In genomic region chr5:90033103-90033502, GRCm38 (mm10) we compare ENCODE assay signal across 9 mouse cellular contexts.
DNase-seq lines count a peak whose midpoint lies in the region; ATAC-seq and TF ChIP-seq lines count a peak whose summit lies in the region.
"Had no signal": no experiment of that assay in that cellular context is flagged by ENCODE, and none has a peak within 500 bp of the region (broad histone marks: within the 10 kb centered on the region; RNA-seq: fewer than 3 reads in every experiment).

No protein-coding gene starts in this region.

- no peaks in the 10 kb centered on the region for H3K36me3 ChIP-seq in forebrain, embryonic 13.5 days (ENCODE audit: poor library complexity, severe bottlenecking)
- no peaks in the 10 kb centered on the region for H3K36me3 ChIP-seq in forebrain, embryonic 10.5 days (replicated peaks)
- H3K36me3 ChIP-seq in hindbrain, embryonic 16.5 days (ENCODE audit: control insufficient read depth, insufficient read depth, low read length): no peaks in the 10 kb centered on the region
- H3K36me3 ChIP-seq in neural tube, embryonic 12.5 days: no peaks in the 10 kb centered on the region
- H3K36me3 ChIP-seq: intestine, embryonic 15.5 days had no signal

- peak; percentile 88 for ATAC-seq in forebrain, embryonic 13.5 days
- peak; percentile 76 for ATAC-seq in hindbrain, embryonic 16.5 days
- peak; percentile 78 for ATAC-seq in neural tube, embryonic 12.5 days (ENCODE audit: low FRiP score, low read depth)

- H3K9ac ChIP-seq in forebrain, embryonic 13.5 days: no peak overlapping the region
- H3K9ac ChIP-seq in hindbrain, embryonic 16.5 days (ENCODE audit: low read depth, low read length): no peak overlapping the region
- no peak overlapping the region for H3K9ac ChIP-seq in neural tube, embryonic 12.5 days
- H3K9ac ChIP-seq: intestine, embryonic 15.5 days had no signal

- no peaks in the 10 kb centered on the region for H3K4me1 ChIP-seq in forebrain, embryonic 13.5 days
- H3K4me1 ChIP-seq in forebrain, embryonic 10.5 days: no peaks in the 10 kb centered on the region; the same call in 1 of the 2 replicates
- no peaks in the 10 kb centered on the region for H3K4me1 ChIP-seq in hindbrain, embryonic 16.5 days (ENCODE audit: control insufficient read depth, insufficient read depth, low read depth, low read length)
- H3K4me1 ChIP-seq in neural tube, embryonic 12.5 days: no peaks in the 10 kb centered on the region; the same call in 1 of the 2 replicates
- H3K4me1 ChIP-seq: intestine, embryonic 15.5 days had no signal

- no peak overlapping the region for H3K4me2 ChIP-seq in forebrain, embryonic 13.5 days
- H3K4me2 ChIP-seq in hindbrain, embryonic 16.5 days (ENCODE audit: low read length): no peak overlapping the region
- H3K4me2 ChIP-seq in neural tube, embryonic 12.5 days (replicated peaks): no peak overlapping the region
- H3K4me2 ChIP-seq: intestine, embryonic 15.5 days had no signal

- H3K9me3 ChIP-seq in forebrain, embryonic 13.5 days (replicated peaks): no peaks in the 10 kb centered on the region
- H3K9me3 ChIP-seq in forebrain, embryonic 10.5 days: no peaks in the 10 kb centered on the region
- no peaks in the 10 kb centered on the region for H3K9me3 ChIP-seq in hindbrain, embryonic 16.5 days (ENCODE audit: control insufficient read depth, low read length)
- H3K9me3 ChIP-seq in neural tube, embryonic 12.5 days: no peaks in the 10 kb centered on the region
- H3K9me3 ChIP-seq: intestine, embryonic 15.5 days had no signal

- 61% methylated on average over 5 of the region's 5 CpGs for WGBS in forebrain, embryonic 13.5 days
- WGBS in forebrain, embryonic 10.5 days: 69% methylated on average over 5 of the region's 5 CpGs
- WGBS in hindbrain, embryonic 16.5 days: 38% methylated on average over 5 of the region's 5 CpGs
- WGBS in neural tube, embryonic 12.5 days: 22% methylated on average over 5 of the region's 5 CpGs

- peak overlapping the region; percentile 66 for H3K27ac ChIP-seq in forebrain, embryonic 13.5 days
- H3K27ac ChIP-seq in forebrain, embryonic 10.5 days: no peak overlapping the region
- H3K27ac ChIP-seq in left cerebral cortex, adult 2 months: no peak overlapping the region
- H3K27ac ChIP-seq in hindbrain, embryonic 16.5 days (ENCODE audit: low read depth, low read length): no peak overlapping the region
- no peak overlapping the region for H3K27ac ChIP-seq in neural tube, embryonic 12.5 days
- H3K27ac ChIP-seq: intestine, embryonic 15.5 days had no signal

- H3K4me3 ChIP-seq in forebrain, embryonic 13.5 days: no peak overlapping the region
- no peak overlapping the region for H3K4me3 ChIP-seq in forebrain, embryonic 10.5 days
- no peak overlapping the region for H3K4me3 ChIP-seq in left cerebral cortex, adult 2 months
- no peak overlapping the region for H3K4me3 ChIP-seq in hindbrain, embryonic 16.5 days (ENCODE audit: low read length)
- no peak overlapping the region for H3K4me3 ChIP-seq in neural tube, embryonic 12.5 days
- H3K4me3 ChIP-seq: intestine, embryonic 15.5 days had no signal

- intact Hi-C loops in left cerebral cortex, postnatal 4 days (cut with DNase I): loop anchor here (10.0 kb wide), 1 partner anchor 162 kb away; no protein-coding TSS in a partner anchor
- intact Hi-C loops in left cerebral cortex, adult 2 months (cut with DNase I): no loop called here

- no peak; the same call in 1 of the 2 replicates for TF ChIP-seq CTCF in left cerebral cortex, adult 2 months (IDR thresholded peaks at IDR 0.05)

- no peak for DNase-seq in forebrain, embryonic 10.5 days (ENCODE audit: extremely low spot score, low spot score)
- peak; percentile 29 for DNase-seq in left cerebral cortex, postnatal 4 days
- DNase-seq in left cerebral cortex, adult 2 months (ENCODE audit: extremely low spot score in 1 of 2, low spot score in 2 of 2): no peak
- no peak for DNase-seq in Muller cell, postnatal 12 days (ENCODE audit: inconsistent ontology term)
- no peak for DNase-seq in urinary bladder, adult 18-20 months (ENCODE audit: low spot score in 2 of 2)

- no peaks in the 10 kb centered on the region for H3K27me3 ChIP-seq in forebrain, embryonic 13.5 days
- H3K27me3 ChIP-seq in forebrain, embryonic 10.5 days (ENCODE audit: poor library complexity, severe bottlenecking): no peaks in the 10 kb centered on the region
- H3K27me3 ChIP-seq in hindbrain, embryonic 16.5 days (replicated peaks; ENCODE audit: control insufficient read depth, insufficient read depth, low read length): no peaks in the 10 kb centered on the region
- no peaks in the 10 kb centered on the region for H3K27me3 ChIP-seq in neural tube, embryonic 12.5 days (replicated peaks)
- H3K27me3 ChIP-seq: intestine, embryonic 15.5 days had no signal
